Mouse (Mus musculus) forebrain, embryonic 10.5 days (tissue): ENCODE data around the gene Fam163b. TPM values are rescaled to one million over a fixed set of nuclear protein-coding genes. Genes with fewer than 3 reads are reported as not detected.

Source experiments
- polyA plus RNA-seq: library from polyadenylated mRNA; unstranded; fragments of >200 nt; fragmentation: Nextera tagmentation; extraction: Ambion mirVana; gene quantifications from 2 replicates; pipeline ENCODE4 v1.2.1, GENCODE M21; 2016

The Fam163b gene
- polyA plus RNA-seq, 1 experiment from 2014 or later, result 0.05 TPM

Other genes starting within 250 kb of the Fam163b start
- 34.4 and 37.1 TPM in 2 replicates for gene Surf6, start 239.6 kb downstream of the Fam163b start, polyA plus RNA-seq
- gene Med22, start 231.8 kb downstream of the Fam163b start, polyA plus RNA-seq, result 112 and 118 TPM in 2 replicates
- gene Rpl7a, start 231.7 kb downstream of the Fam163b start, polyA plus RNA-seq, result 735 and 753 TPM in 2 replicates
- gene Surf2, start 226.1 kb downstream of the Fam163b start, polyA plus RNA-seq, result 54.9 and 55.1 TPM in 2 replicates
- 46.0 and 47.3 TPM in 2 replicates for gene Surf1, start 226.0 kb downstream of the Fam163b start, polyA plus RNA-seq
- 155 TPM in 2 replicates for gene Surf4, start 208.6 kb downstream of the Fam163b start, polyA plus RNA-seq
- gene Stkld1, start 208.4 kb downstream of the Fam163b start, polyA plus RNA-seq, result 0.07 and 0.09 TPM in 2 replicates
- 57.1 and 59.0 TPM in 2 replicates for gene Rexo4, start 178.1 kb downstream of the Fam163b start, polyA plus RNA-seq
- not detected in 2 replicates for gene Adamts13, start 169.1 kb downstream of the Fam163b start, polyA plus RNA-seq
- 101 and 103 TPM in 2 replicates for gene Cacfd1, start 132.6 kb downstream of the Fam163b start, polyA plus RNA-seq
- 1.6 and 2.1 TPM in 2 replicates for gene Slc2a6, start 114.5 kb downstream of the Fam163b start, polyA plus RNA-seq
- gene Mymk, start 70.3 kb downstream of the Fam163b start, polyA plus RNA-seq, result not detected in 2 replicates
- gene Adamtsl2, start 63.1 kb downstream of the Fam163b start, polyA plus RNA-seq, result 3.8 and 5.3 TPM in 2 replicates
- gene Dbh, start 22.7 kb upstream of the Fam163b start, polyA plus RNA-seq, result not detected in 2 replicates
- 1.8 TPM in 2 replicates for gene Sardh, start 105.8 kb upstream of the Fam163b start, polyA plus RNA-seq